Mouse (Mus musculus) bone marrow, adult 2 months (tissue): ENCODE data around the gene Prkaa1.

ENCODE experiments used
- CTCF ChIP-seq: fragments of 200-500 bp; IDR thresholded peaks from 2 replicates; pipeline ENCODE4 v1.5.1; 2011; ENCODE audit warnings: low read length, control low read depth; ENCODE audit not compliant: control insufficient read depth, insufficient read depth
- POLR2A ChIP-seq: fragments of 200-500 bp; IDR thresholded peaks from 2 replicates; pipeline ENCODE4 v1.6.1; 2011; ENCODE audit warnings: low read depth, mild to moderate bottlenecking, control low read depth, low read length, borderline replicate concordance; ENCODE audit not compliant: control insufficient read depth

DNA sequence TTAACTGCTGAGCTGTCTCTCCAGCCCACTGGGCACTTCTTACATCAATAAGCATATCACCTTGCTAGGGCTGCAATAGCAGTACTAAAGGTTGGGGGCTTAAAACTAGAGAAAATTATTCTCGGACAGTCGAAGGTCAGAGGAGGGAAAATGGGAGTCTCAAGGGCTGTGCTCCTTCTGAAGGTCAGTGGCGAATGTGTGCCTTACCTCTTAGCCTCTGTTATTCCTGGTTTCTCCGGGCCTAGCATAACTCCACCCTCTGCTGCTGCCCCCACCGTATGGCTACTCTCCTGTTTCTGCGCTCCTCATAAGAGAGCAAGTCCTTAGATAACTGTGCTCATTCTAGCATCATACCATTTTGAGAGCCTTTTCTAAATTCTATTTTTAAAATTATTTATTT lies 8.5 kb downstream of the Prkaa1 start:
- TF ChIP-seq CTCF: no peak
- no peak for TF ChIP-seq POLR2A
